Mouse (Mus musculus): ENCODE measurements around the gene Snupn. TPM values are rescaled to one million over a fixed set of nuclear protein-coding genes. Genes with fewer than 3 reads are reported as not detected.
"Not testable (repeated sequence)": the region's sequence is repeated elsewhere in the genome, so short reads cannot be mapped to it uniquely, and the experiment has no call there.

Gene Snupn
- total RNA-seq, 2 experiments from 2014 or later = 4.6 to 7.1 TPM

- not testable (repeated sequence) for ATAC-seq (ENCODE audit: poor library complexity, severe bottlenecking)
Observed at GRCm38 (mm10) chr9:56997206-56997605, 46.5 kb downstream of the Snupn start.

- no peak for ATAC-seq (ENCODE audit: poor library complexity, severe bottlenecking)
Observed at GRCm38 (mm10) chr9:57003011-57003410, 52.3 kb downstream of the Snupn start.

DNA sequence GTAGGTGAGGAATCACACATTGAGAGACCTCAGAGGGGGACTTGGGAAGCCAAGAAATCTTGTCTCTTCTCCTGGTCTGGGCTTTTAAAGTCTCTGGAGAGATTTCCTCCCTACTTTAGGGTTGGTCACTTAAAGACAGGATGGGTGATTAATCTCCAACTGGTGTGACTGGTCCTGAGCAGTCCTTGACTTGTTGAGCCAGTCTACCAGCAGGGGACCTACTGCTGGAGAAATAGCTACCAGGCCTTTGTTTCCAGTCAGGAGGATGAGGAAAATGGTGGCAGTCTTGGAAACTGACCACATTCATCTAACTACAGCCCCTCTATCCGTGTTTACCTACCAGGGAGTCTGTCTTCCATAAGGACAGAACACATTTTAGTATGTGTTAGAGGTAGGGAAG, 61.7 kb downstream of the Snupn start:
- no peak for ATAC-seq (ENCODE audit: poor library complexity, severe bottlenecking)

- no peak for ATAC-seq (ENCODE audit: poor library complexity, severe bottlenecking)
Observed at GRCm38 (mm10) chr9:57012895-57013294, 62.2 kb downstream of the Snupn start.

- no peak for ATAC-seq (ENCODE audit: poor library complexity, severe bottlenecking)
Observed at GRCm38 (mm10) chr9:57013756-57014155, 63.1 kb downstream of the Snupn start.

DNA sequence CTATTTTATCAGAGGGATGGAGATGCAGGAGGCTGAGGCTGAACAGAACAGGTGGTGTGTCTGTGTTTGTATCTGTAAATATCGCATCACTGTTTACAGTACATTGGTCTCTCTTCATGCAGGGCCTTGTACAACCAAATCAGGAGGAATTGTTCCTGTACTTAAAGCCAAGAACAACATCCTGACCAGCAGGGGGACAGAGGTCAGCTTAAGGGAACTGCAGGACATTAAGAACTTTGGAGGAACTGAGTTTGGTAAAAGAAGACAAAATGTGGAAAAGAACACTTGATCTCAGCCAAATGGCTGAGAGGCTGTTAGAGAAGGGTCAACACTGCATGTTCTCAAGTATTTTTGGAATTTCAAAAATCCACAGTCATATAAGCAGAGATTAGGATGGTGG, 64.1 kb downstream of the Snupn start:
- ATAC-seq (ENCODE audit: poor library complexity, severe bottlenecking) = no peak

DNA sequence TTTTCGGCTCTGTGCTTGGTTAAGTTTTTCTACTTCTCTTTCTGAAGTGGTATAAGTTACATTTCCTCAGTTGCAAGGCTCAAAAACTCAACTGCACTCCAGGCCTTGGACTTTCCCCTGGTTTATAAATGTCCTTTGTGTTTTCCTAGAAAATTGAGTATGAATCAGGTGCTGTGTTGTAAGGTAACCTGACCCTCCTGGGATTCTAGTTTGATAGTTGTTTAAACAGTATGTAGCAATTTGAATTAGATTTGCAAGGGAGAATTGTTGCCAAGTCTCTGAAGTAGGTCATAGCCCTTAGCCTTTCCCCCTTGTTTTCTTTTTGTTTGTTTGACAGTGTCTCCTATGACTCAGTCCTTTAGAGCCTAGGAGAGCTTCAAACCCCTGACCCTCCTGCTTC, 67.0 kb downstream of the Snupn start:
- ATAC-seq (ENCODE audit: poor library complexity, severe bottlenecking) = no peak

DNA sequence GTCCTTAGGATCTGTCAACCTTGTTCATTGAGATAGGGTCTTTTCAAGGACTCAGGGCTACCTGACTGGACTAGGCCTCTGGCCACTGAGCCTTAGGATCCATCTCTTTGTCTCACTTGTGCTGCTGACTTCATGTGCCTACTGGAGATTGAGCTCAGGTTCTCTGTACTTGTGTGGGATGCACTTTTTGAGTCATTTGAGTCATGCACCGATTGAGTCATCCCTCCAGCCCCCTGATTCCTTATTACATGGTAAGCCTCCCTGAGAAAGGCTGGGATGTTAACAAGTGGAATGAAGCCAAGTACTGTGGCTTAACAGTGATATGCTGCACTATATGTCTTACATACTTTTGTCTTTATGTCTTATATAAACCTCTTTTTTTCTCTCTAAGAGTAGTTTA, 81.1 kb downstream of the Snupn start:
- ATAC-seq (ENCODE audit: poor library complexity, severe bottlenecking) = no peak

Other genes with a start within 250 kb of the Snupn start
- gene Lingo1, start 154.4 kb upstream of the Snupn start, total RNA-seq (2015) = not detected in 2 replicates
- gene Lingo1, start 154.4 kb upstream of the Snupn start, total RNA-seq (2017) = not detected in 2 replicates
- gene Odf3l1, start 86.2 kb upstream of the Snupn start, total RNA-seq (2015) = not detected in 2 replicates
- gene Odf3l1, start 86.2 kb upstream of the Snupn start, total RNA-seq (2017) = not detected in 2 replicates
- not detected in 2 replicates for gene Cspg4, start 85.8 kb upstream of the Snupn start, total RNA-seq (2015)
- not detected in 2 replicates for gene Cspg4, start 85.8 kb upstream of the Snupn start, total RNA-seq (2017)
- gene Snx33, start 22.5 kb upstream of the Snupn start, total RNA-seq (2015) = 3.6 and 4.0 TPM in 2 replicates
- 2.2 and 3.1 TPM in 2 replicates for gene Snx33, start 22.5 kb upstream of the Snupn start, total RNA-seq (2017)
- gene Imp3, start 13.4 kb upstream of the Snupn start, total RNA-seq (2015) = 71.0 and 83.9 TPM in 2 replicates
- 34.2 and 54.6 TPM in 2 replicates for gene Imp3, start 13.4 kb upstream of the Snupn start, total RNA-seq (2017)
- gene Ptpn9, start 44.0 kb downstream of the Snupn start, total RNA-seq (2015) = 11.9 and 12.6 TPM in 2 replicates
- gene Ptpn9, start 44.0 kb downstream of the Snupn start, total RNA-seq (2017) = 9.8 and 10.9 TPM in 2 replicates
- gene Sin3a, start 121.2 kb downstream of the Snupn start, total RNA-seq (2015) = 83.5 and 87.5 TPM in 2 replicates
- 89.8 and 96.9 TPM in 2 replicates for gene Sin3a, start 121.2 kb downstream of the Snupn start, total RNA-seq (2017)
- 27.4 and 47.7 TPM in 2 replicates for gene Man2c1, start 179.8 kb downstream of the Snupn start, total RNA-seq (2015)
- 33.6 and 35.4 TPM in 2 replicates for gene Man2c1, start 179.8 kb downstream of the Snupn start, total RNA-seq (2017)
- 5.4 and 5.5 TPM in 2 replicates for gene Neil1, start 197.4 kb downstream of the Snupn start, total RNA-seq (2015)
- gene Neil1, start 197.4 kb downstream of the Snupn start, total RNA-seq (2017) = 2.1 and 4.1 TPM in 2 replicates
- gene Commd4, start 207.5 kb downstream of the Snupn start, total RNA-seq (2015) = 100 and 108 TPM in 2 replicates
- 150 and 151 TPM in 2 replicates for gene Commd4, start 207.5 kb downstream of the Snupn start, total RNA-seq (2017)

Measured in megakaryocyte, adult 5-6 weeks (primary cell).